Mouse (Mus musculus): ENCODE data around the gene Tuba4a.

DNA sequence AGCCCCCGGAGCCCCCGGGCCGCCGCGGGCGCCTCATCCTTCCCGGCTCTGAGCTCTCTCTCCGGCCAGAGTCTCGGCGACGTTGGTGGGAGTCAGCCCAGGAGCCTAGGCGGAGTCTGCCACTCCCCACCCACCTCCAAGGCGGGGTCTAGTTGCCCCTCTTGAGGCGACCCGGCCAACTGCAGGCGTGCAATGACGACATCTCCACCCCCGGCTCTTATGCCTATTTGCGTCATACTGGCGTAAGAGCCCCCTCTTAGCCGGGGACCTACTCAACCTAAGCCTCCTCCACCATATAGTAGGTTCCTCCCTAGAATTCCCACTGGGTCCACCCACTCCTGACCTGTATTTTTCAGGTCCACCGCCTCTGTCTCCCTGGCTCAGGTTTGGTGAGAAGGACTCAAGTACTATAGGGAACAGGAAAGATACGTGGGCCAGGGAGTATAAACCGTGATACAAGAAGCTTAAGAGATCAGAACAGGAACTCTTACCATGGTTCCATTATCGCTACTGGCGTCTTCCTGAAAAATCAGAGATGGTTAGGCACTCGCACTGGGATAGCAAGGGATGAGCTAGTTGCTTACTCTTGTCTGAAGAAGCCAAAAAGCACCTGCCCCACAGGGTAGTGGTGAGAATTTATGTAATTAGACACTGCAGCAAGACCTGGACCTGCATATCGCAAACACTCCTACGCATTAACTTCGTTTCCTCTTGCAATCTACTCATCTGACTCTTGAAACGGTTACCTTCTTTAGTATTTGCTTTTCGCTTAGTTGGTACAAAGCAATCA lies 44.6 kb upstream of the Tuba4a start, which contains the start of gene Ptprn:
- TF ChIP-seq CHD2 (IDR thresholded peaks at IDR 0.05; ENCODE audit: low read length) (no peak), MAZ (IDR thresholded peaks at IDR 0.05; ENCODE audit: low read depth, low read length) (no peak), CTCF (conservative IDR thresholded peaks at IDR 0.05 in 1 of 2, IDR thresholded peaks at IDR 0.05 in 1 of 2; ENCODE audit: low read depth in 2 of 2, low read length in 2 of 2) (no peak)
